Comparison of ENCODE assay signal across 9 mouse cellular contexts in genomic region chr17:23789749-23790268, GRCm38 (mm10). TPM values are rescaled to one million over a fixed set of nuclear protein-coding genes. Genes with fewer than 3 reads are reported as not detected.
A peak's percentile ranks its signal among the peaks of the same experiment; 100 is the strongest.
DNase-seq lines count a peak whose midpoint lies in the region; ATAC-seq and TF ChIP-seq lines count a peak whose summit lies in the region.
"Had no signal": no experiment of that assay in that cellular context is flagged by ENCODE, and none has a peak within 500 bp of the region (broad histone marks: within the 10 kb centered on the region; RNA-seq: fewer than 3 reads in every experiment).

No protein-coding gene starts in this region.

- H3K4me2 ChIP-seq in lung, embryonic 14.5 days, result peak overlapping the region; percentile 75
- H3K4me2 ChIP-seq in limb, embryonic 14.5 days (replicated peaks; ENCODE audit: low read depth, low read length, severe bottlenecking), result peak overlapping the region; percentile 70
- peak overlapping the region; percentile 73 for H3K4me2 ChIP-seq in stomach, embryonic 14.5 days (replicated peaks; ENCODE audit: low read depth, low read length)

- peak overlapping the region; percentile 44 for H3K4me3 ChIP-seq in lung, embryonic 14.5 days (ENCODE audit: low read depth, low read length)
- H3K4me3 ChIP-seq in limb, embryonic 14.5 days (replicated peaks; ENCODE audit: low read length), result peak overlapping the region; percentile 45
- H3K4me3 ChIP-seq in stomach, embryonic 14.5 days (ENCODE audit: low read depth, low read length), result peak overlapping the region; percentile 45

- H3K4me1 ChIP-seq in lung, embryonic 14.5 days (ENCODE audit: insufficient read depth), result 0 out of 2 replicates have a peak, but pooled peaks cover 5% of the 10 kb centered on the region
- H3K4me1 ChIP-seq in limb, embryonic 14.5 days (ENCODE audit: control insufficient read depth, insufficient read depth, low read length), result peaks cover 21% of the 10 kb centered on the region
- peaks cover 17% of the 10 kb centered on the region for H3K4me1 ChIP-seq in stomach, embryonic 14.5 days (ENCODE audit: control insufficient read depth, insufficient read depth, low read length)

- H3K9me3 ChIP-seq in lung, embryonic 14.5 days (ENCODE audit: low read depth, low read length), result no peaks in the 10 kb centered on the region
- H3K9me3 ChIP-seq in limb, embryonic 14.5 days (ENCODE audit: control insufficient read depth, low read length), result no peaks in the 10 kb centered on the region
- H3K9me3 ChIP-seq in stomach, embryonic 14.5 days (ENCODE audit: control insufficient read depth, low read depth, low read length), result no peaks in the 10 kb centered on the region

- 17% methylated on average over 8 of the region's 8 CpGs for WGBS in lung, embryonic 14.5 days
- 18% methylated on average over 8 of the region's 8 CpGs for WGBS in limb, embryonic 14.5 days
- 23% methylated on average over 8 of the region's 8 CpGs for WGBS in stomach, embryonic 14.5 days

- no peaks in the 10 kb centered on the region for H3K27me3 ChIP-seq in lung, embryonic 14.5 days (ENCODE audit: insufficient read depth, low read length)
- H3K27me3 ChIP-seq in limb, embryonic 14.5 days (ENCODE audit: control insufficient read depth, insufficient read depth, low read length), result no peaks in the 10 kb centered on the region
- H3K27me3 ChIP-seq in stomach, embryonic 14.5 days (ENCODE audit: control insufficient read depth, insufficient read depth, low read length), result no peaks in the 10 kb centered on the region

- no peak for TF ChIP-seq CTCF in lung, embryonic 14.5 days (IDR thresholded peaks at IDR 0.05; ENCODE audit: low read depth)

- H3K36me3 ChIP-seq in lung, embryonic 14.5 days (ENCODE audit: insufficient read depth), result no peaks in the 10 kb centered on the region
- peaks cover 5% of the 10 kb centered on the region; the same call in 1 of the 2 replicates for H3K36me3 ChIP-seq in limb, embryonic 14.5 days (ENCODE audit: control insufficient read depth, insufficient read depth, low read length)
- H3K36me3 ChIP-seq in stomach, embryonic 14.5 days (ENCODE audit: control insufficient read depth, insufficient read depth, low read length), result no peaks in the 10 kb centered on the region

- H3K27ac ChIP-seq in lung, embryonic 14.5 days (ENCODE audit: low read depth), result peak overlapping the region; percentile 86; the same call in 1 of the 2 replicates
- H3K27ac ChIP-seq in limb, embryonic 14.5 days (replicated peaks; ENCODE audit: low read depth, low read length), result peak overlapping the region; percentile 89
- H3K27ac ChIP-seq in stomach, embryonic 14.5 days (ENCODE audit: low read length), result peak overlapping the region; percentile 80

- H3K9ac ChIP-seq in lung, embryonic 14.5 days, result peak overlapping the region; percentile 82
- H3K9ac ChIP-seq in limb, embryonic 14.5 days (ENCODE audit: low read depth, low read length, severe bottlenecking), result peak overlapping the region; percentile 87
- H3K9ac ChIP-seq in stomach, embryonic 14.5 days (replicated peaks; ENCODE audit: low read depth, low read length), result peak overlapping the region; percentile 77

- TF ChIP-seq POLR2A in limb, embryonic 14.5 days (IDR thresholded peaks at IDR 0.05; ENCODE audit: borderline replicate concordance, extremely low read depth, insufficient read depth, insufficient read length), result no peak

- DNase-seq in lung, embryonic 14.5 days, result peak; percentile 13
- no peak for DNase-seq in lung, postnatal 10 days
- no peak for DNase-seq in limb, embryonic 14.5 days (ENCODE audit: low spot score)
- DNase-seq in left cerebral cortex, adult 9 months (ENCODE audit: low spot score in 2 of 2), result no peak
- no peak for DNase-seq in yolk sac, embryonic 10.5 days (ENCODE audit: low spot score)
- DNase-seq in right cerebral cortex, postnatal 10 days (ENCODE audit: low spot score in 2 of 2), result no peak

- ATAC-seq in lung, embryonic 14.5 days (ENCODE audit: insufficient read depth), result no peak
- ATAC-seq in erythroid progenitor cell, adult 5-6 weeks (replicated peaks; ENCODE audit: low FRiP score, poor library complexity, severe bottlenecking), result peak; percentile 37
- no peak for ATAC-seq in limb, embryonic 14.5 days (ENCODE audit: low FRiP score, low read depth)
- no peak for ATAC-seq in stomach, embryonic 14.5 days (ENCODE audit: insufficient number of reproducible peaks, insufficient read depth, low FRiP score, low read depth)

RNA-seq across cellular contexts. Expression of gene Srrm2, which starts 0.5 kb away (rescaled TPM):
- polyA plus RNA-seq in lung, embryonic 14.5 days (2014; fragmentation: Nextera tagmentation; extraction: Ambion mirVana), result 429 and 491 TPM in 2 replicates
- total RNA-seq in erythroid progenitor cell, adult 5-6 weeks (2015; ENCODE audit: low replicate concordance), result 468 and 572 TPM in 2 replicates
- total RNA-seq in erythroid progenitor cell, adult 5-6 weeks (2017; ENCODE audit: low replicate concordance), result 294 and 325 TPM in 2 replicates
- 654 and 850 TPM in 2 replicates for polyA plus RNA-seq in limb, embryonic 14.5 days (2012; rRNA removed)
- polyA plus RNA-seq in limb, embryonic 14.5 days (2014; fragmentation: Nextera tagmentation; extraction: Ambion mirVana), result 406 and 466 TPM in 2 replicates
- polyA plus RNA-seq in stomach, embryonic 14.5 days (2014; fragmentation: Nextera tagmentation; extraction: Ambion mirVana), result 513 and 521 TPM in 2 replicates

RNA-seq across cellular contexts. Expression of gene Flywch2, which starts 3.9 kb away (rescaled TPM):
- polyA plus RNA-seq in lung, embryonic 14.5 days (2014; fragmentation: Nextera tagmentation; extraction: Ambion mirVana), result 28.4 and 29.3 TPM in 2 replicates
- total RNA-seq in erythroid progenitor cell, adult 5-6 weeks (2015; ENCODE audit: low replicate concordance), result not detected in 2 replicates
- total RNA-seq in erythroid progenitor cell, adult 5-6 weeks (2017; ENCODE audit: low replicate concordance), result not detected in 2 replicates
- polyA plus RNA-seq in limb, embryonic 14.5 days (2012; rRNA removed), result 46.3 and 50.8 TPM in 2 replicates
- 41.2 and 47.5 TPM in 2 replicates for polyA plus RNA-seq in limb, embryonic 14.5 days (2014; fragmentation: Nextera tagmentation; extraction: Ambion mirVana)
- 29.0 and 31.0 TPM in 2 replicates for polyA plus RNA-seq in stomach, embryonic 14.5 days (2014; fragmentation: Nextera tagmentation; extraction: Ambion mirVana)

RNA-seq across cellular contexts. Expression of gene Flywch1, which starts 18.4 kb away (rescaled TPM):
- 64.9 and 73.4 TPM in 2 replicates for polyA plus RNA-seq in lung, embryonic 14.5 days (2014; fragmentation: Nextera tagmentation; extraction: Ambion mirVana)
- 2.1 and 2.9 TPM in 2 replicates for total RNA-seq in erythroid progenitor cell, adult 5-6 weeks (2015; ENCODE audit: low replicate concordance)
- total RNA-seq in erythroid progenitor cell, adult 5-6 weeks (2017; ENCODE audit: low replicate concordance), result 3.4 and 14.2 TPM in 2 replicates
- polyA plus RNA-seq in limb, embryonic 14.5 days (2012; rRNA removed), result 47.1 and 58.5 TPM in 2 replicates
- polyA plus RNA-seq in limb, embryonic 14.5 days (2014; fragmentation: Nextera tagmentation; extraction: Ambion mirVana), result 66.2 and 74.8 TPM in 2 replicates
- polyA plus RNA-seq in stomach, embryonic 14.5 days (2014; fragmentation: Nextera tagmentation; extraction: Ambion mirVana), result 54.3 and 57.3 TPM in 2 replicates

RNA-seq across cellular contexts. Expression of gene Elob, which starts 39.1 kb away (rescaled TPM):
- polyA plus RNA-seq in lung, embryonic 14.5 days (2014; fragmentation: Nextera tagmentation; extraction: Ambion mirVana), result 1,057 and 1,075 TPM in 2 replicates
- 137 and 167 TPM in 2 replicates for total RNA-seq in erythroid progenitor cell, adult 5-6 weeks (2015; ENCODE audit: low replicate concordance)
- total RNA-seq in erythroid progenitor cell, adult 5-6 weeks (2017; ENCODE audit: low replicate concordance), result 51.7 and 117 TPM in 2 replicates
- 739 and 935 TPM in 2 replicates for polyA plus RNA-seq in limb, embryonic 14.5 days (2012; rRNA removed)
- polyA plus RNA-seq in limb, embryonic 14.5 days (2014; fragmentation: Nextera tagmentation; extraction: Ambion mirVana), result 1,204 and 1,221 TPM in 2 replicates
- polyA plus RNA-seq in stomach, embryonic 14.5 days (2014; fragmentation: Nextera tagmentation; extraction: Ambion mirVana), result 1,042 and 1,209 TPM in 2 replicates

RNA-seq across cellular contexts. Expression of gene Kremen2, which starts 44.2 kb away (rescaled TPM):
- not detected in 2 replicates for polyA plus RNA-seq in lung, embryonic 14.5 days (2014; fragmentation: Nextera tagmentation; extraction: Ambion mirVana)
- total RNA-seq in erythroid progenitor cell, adult 5-6 weeks (2015; ENCODE audit: low replicate concordance), result not detected in 2 replicates
- total RNA-seq in erythroid progenitor cell, adult 5-6 weeks (2017; ENCODE audit: low replicate concordance), result not detected in 2 replicates
- polyA plus RNA-seq in limb, embryonic 14.5 days (2012; rRNA removed), result 40.1 and 50.6 TPM in 2 replicates
- polyA plus RNA-seq in limb, embryonic 14.5 days (2014; fragmentation: Nextera tagmentation; extraction: Ambion mirVana), result 42.4 and 42.6 TPM in 2 replicates
- 0.45 and 0.69 TPM in 2 replicates for polyA plus RNA-seq in stomach, embryonic 14.5 days (2014; fragmentation: Nextera tagmentation; extraction: Ambion mirVana)
- total RNA-seq: adrenal gland, postnatal 14 days had no signal
